Mouse (Mus musculus) forebrain, embryonic 16.5 days (tissue): ENCODE results near the gene Vmn2r27. TPM values are rescaled to one million over a fixed set of nuclear protein-coding genes. Genes with fewer than 3 reads are reported as not detected.

ENCODE experiments used
- ATAC-seq: fragments of 200-750 bp; cut with Nextera tagmentation; 2 replicates; pipeline ENCODE4 v1.8.0; 2017; ENCODE audit warnings: mild to moderate bottlenecking, moderate library complexity
- H3K27ac ChIP-seq: fragments of 300-500 bp; sonication (generic); 2 replicates; pipeline ENCODE4 v1.5.1; 2014; ENCODE audit warnings: low read length, control low read depth
- H3K27me3 ChIP-seq: fragments of 300-500 bp; sonication (generic); replicated peaks from 2 replicates; pipeline ENCODE4 v1.6.1; 2014; ENCODE audit warnings: low read length; ENCODE audit not compliant: control insufficient read depth, insufficient read depth
- H3K36me3 ChIP-seq: fragments of 300-500 bp; sonication (generic); 2 replicates; pipeline ENCODE4 v1.6.1; 2014; ENCODE audit not compliant: control insufficient read depth, insufficient read depth
- H3K4me1 ChIP-seq: fragments of 300-500 bp; sonication (generic); replicated peaks from 2 replicates; pipeline ENCODE4 v1.6.1; 2014; ENCODE audit warnings: low read length; ENCODE audit not compliant: control insufficient read depth, insufficient read depth
- H3K4me2 ChIP-seq: fragments of 300-500 bp; sonication (generic); 2 replicates; pipeline ENCODE4 v1.6.1; 2014; ENCODE audit warnings: mild to moderate bottlenecking, low read length, control low read depth
- H3K4me3 ChIP-seq: fragments of 300-500 bp; sonication (generic); replicated peaks from 2 replicates; pipeline ENCODE4 v1.5.1; 2014; ENCODE audit warnings: mild to moderate bottlenecking, low read length, control low read depth
- H3K9ac ChIP-seq: fragments of 300-500 bp; sonication (generic); replicated peaks from 2 replicates; pipeline ENCODE4 v1.6.1; 2014; ENCODE audit warnings: low read depth, low read length, control low read depth
- H3K9me3 ChIP-seq: fragments of 300-500 bp; sonication (generic); 2 replicates; pipeline ENCODE4 v1.6.1; 2016; ENCODE audit warnings: low read length; ENCODE audit not compliant: control insufficient read depth
- WGBS: fragments of 180-500 bp; shearing (Covaris S2); extraction: QIAGEN DNeasy Blood & Tissue Kit; methylation state at CpG from one replicate; pipeline ENCODE4 v1.1.7; 2014; 5-methylcytosine and 5-hydroxymethylcytosine counted together
- polyA plus RNA-seq: library from polyadenylated mRNA; unstranded; fragments of >200 nt; fragmentation: Nextera tagmentation; extraction: Ambion mirVana; gene quantifications from 2 replicates; pipeline ENCODE4 v1.2.1, GENCODE M21; 2015

Gene Vmn2r27
- polyA plus RNA-seq, 1 experiment from 2014 or later = not detected

DNA sequence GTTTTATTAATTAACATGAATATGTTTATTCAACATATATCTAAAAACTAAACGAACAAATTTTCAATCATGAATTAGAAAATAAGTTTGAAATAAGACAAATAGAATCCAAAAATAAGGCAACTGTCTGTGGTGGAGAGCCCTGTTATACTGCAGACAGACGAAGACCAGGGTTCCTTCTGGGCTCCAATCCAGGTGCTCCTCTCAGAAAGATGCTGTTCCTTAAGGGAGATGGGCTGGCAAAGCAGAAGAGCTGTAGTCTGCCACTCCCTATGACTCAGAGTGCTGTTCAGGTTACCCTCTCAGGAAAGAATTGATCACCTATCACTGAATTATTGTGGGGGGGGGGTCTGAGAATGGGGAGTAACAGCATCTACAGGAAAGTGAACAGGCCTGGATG is 65.1 kb downstream of the Vmn2r27 start:
- no peaks in the 10 kb centered on the region for H3K4me1 ChIP-seq
- ATAC-seq = no peak

GRCm38 (mm10) chr6:124149808-124150207 is 81.8 kb downstream of the Vmn2r27 start:
- no peak overlapping the region for H3K9ac ChIP-seq
- WGBS = 53% methylated on average over 1 of the region's 1 CpGs
- no peak for ATAC-seq

More for the DNA sequence above, 65.1 kb downstream of the Vmn2r27 start:
- no peak overlapping the region for H3K27ac ChIP-seq
- H3K4me3 ChIP-seq = no peak overlapping the region
- H3K27me3 ChIP-seq = no peaks in the 10 kb centered on the region
- H3K9me3 ChIP-seq = no peaks in the 10 kb centered on the region
- no peaks in the 10 kb centered on the region for H3K36me3 ChIP-seq
- no peak overlapping the region for H3K9ac ChIP-seq
- H3K4me2 ChIP-seq = no peak overlapping the region
- 82% methylated on average over 2 of the region's 2 CpGs for WGBS

More at GRCm38 (mm10) chr6:124149808-124150207, 81.8 kb downstream of the Vmn2r27 start:
- H3K4me1 ChIP-seq = no peaks in the 10 kb centered on the region
- H3K9me3 ChIP-seq = no peaks in the 10 kb centered on the region
- H3K27ac ChIP-seq = no peak overlapping the region
- no peaks in the 10 kb centered on the region for H3K36me3 ChIP-seq
- no peaks in the 10 kb centered on the region for H3K27me3 ChIP-seq
- H3K4me2 ChIP-seq = no peak overlapping the region
- H3K4me3 ChIP-seq = no peak overlapping the region

Other genes with a start within 250 kb of the Vmn2r27 start
- gene Vmn2r26, start 207.3 kb downstream of the Vmn2r27 start, polyA plus RNA-seq = not detected in 2 replicates
- 0.38 and 1.2 TPM in 2 replicates for gene Cd163, start 72.8 kb upstream of the Vmn2r27 start, polyA plus RNA-seq
- gene Pex5, start 183.2 kb upstream of the Vmn2r27 start, polyA plus RNA-seq = 92.2 and 92.5 TPM in 2 replicates
- gene Clstn3, start 232.9 kb upstream of the Vmn2r27 start, polyA plus RNA-seq = 62.8 and 90.9 TPM in 2 replicates